Mouse (Mus musculus): ENCODE measurements around the gene Ifi207. TPM values are rescaled to one million over a fixed set of nuclear protein-coding genes. Genes with fewer than 3 reads are reported as not detected.

Gene Ifi207
- polyA plus RNA-seq, 1 experiment from 2014 or later = 0.51 TPM

Other genes starting within 250 kb of the Ifi207 start
- not detected in 2 replicates for gene Ifi214, start 205.8 kb downstream of the Ifi207 start, polyA plus RNA-seq (2015; fragmentation: Nextera tagmentation; extraction: Ambion mirVana)
- gene Ifi213, start 142.5 kb downstream of the Ifi207 start, polyA plus RNA-seq (2015; fragmentation: Nextera tagmentation; extraction: Ambion mirVana) = 0.08 TPM in 1 of 2 replicates, not detected in the other
- gene Ifi209, start 110.8 kb downstream of the Ifi207 start, polyA plus RNA-seq (2015; fragmentation: Nextera tagmentation; extraction: Ambion mirVana) = not detected in 2 replicates
- gene Ifi208, start 68.1 kb downstream of the Ifi207 start, polyA plus RNA-seq (2015; fragmentation: Nextera tagmentation; extraction: Ambion mirVana) = not detected in 2 replicates
- 0.62 and 0.77 TPM in 2 replicates for gene Ifi204, start 25.2 kb upstream of the Ifi207 start, polyA plus RNA-seq (2015; fragmentation: Nextera tagmentation; extraction: Ambion mirVana)
- gene Ifi211, start 171.3 kb upstream of the Ifi207 start, polyA plus RNA-seq (2015; fragmentation: Nextera tagmentation; extraction: Ambion mirVana) = 0.24 and 0.32 TPM in 2 replicates
- 0.48 and 0.99 TPM in 2 replicates for gene Mndal, start 200.7 kb upstream of the Ifi207 start, polyA plus RNA-seq (2015; fragmentation: Nextera tagmentation; extraction: Ambion mirVana)
- gene Ifi203, start 200.9 kb upstream of the Ifi207 start, polyA plus RNA-seq (2015; fragmentation: Nextera tagmentation; extraction: Ambion mirVana) = 0.15 and 0.18 TPM in 2 replicates
- not detected in 2 replicates for gene Ifi202b, start 241.0 kb upstream of the Ifi207 start, polyA plus RNA-seq (2015; fragmentation: Nextera tagmentation; extraction: Ambion mirVana)

Measured in midbrain, embryonic 13.5 days (tissue).